Mouse (Mus musculus) heart, adult 8-10 months (tissue): ENCODE measurements around the gene Traf3ip3. TPM values are rescaled to one million over a fixed set of nuclear protein-coding genes. Genes with fewer than 3 reads are reported as not detected.

ENCODE experiments used
- DNase-seq: peaks from one replicate; pipeline ENCODE4 v3.0.0; 2022; ENCODE audit warnings: low spot score
- total RNA-seq, 4 experiments: library from RNA; stranded (reverse); gene quantifications; 2 replicates each; pipeline ENCODE4 v1.2.4; 2022

Gene Traf3ip3
- 1 to 10 TPM in 2 of 4 experiments, under 1 TPM in 2; 0.63 to 1.3 (median 0.96) TPM for total RNA-seq

- no peak for DNase-seq
Observed at GRCm38 (mm10) chr1:193201383-193201778, at the start of gene Traf3ip3. Gene Traf3ip3, minus strand, starts transcription at chr1:193201703.

- no peak for DNase-seq
Observed at GRCm38 (mm10) chr1:193250026-193250425, 48.5 kb upstream of the Traf3ip3 start.

- DNase-seq, result no peak
Observed at GRCm38 (mm10) chr1:193244235-193244634, 42.7 kb upstream of the Traf3ip3 start.

GRCm38 (mm10) chr1:193243571-193244193 is 42.2 kb upstream of the Traf3ip3 start:
- DNase-seq, result no peak

- no peak for DNase-seq
Observed at GRCm38 (mm10) chr1:193242863-193243262, 41.4 kb upstream of the Traf3ip3 start.

GRCm38 (mm10) chr1:193242238-193242637 is 40.7 kb upstream of the Traf3ip3 start:
- DNase-seq, result peak; percentile 84

- no peak for DNase-seq
Observed at GRCm38 (mm10) chr1:193241436-193241835, 39.9 kb upstream of the Traf3ip3 start.

GRCm38 (mm10) chr1:193238426-193238825 is 36.9 kb upstream of the Traf3ip3 start:
- DNase-seq, result no peak

DNA sequence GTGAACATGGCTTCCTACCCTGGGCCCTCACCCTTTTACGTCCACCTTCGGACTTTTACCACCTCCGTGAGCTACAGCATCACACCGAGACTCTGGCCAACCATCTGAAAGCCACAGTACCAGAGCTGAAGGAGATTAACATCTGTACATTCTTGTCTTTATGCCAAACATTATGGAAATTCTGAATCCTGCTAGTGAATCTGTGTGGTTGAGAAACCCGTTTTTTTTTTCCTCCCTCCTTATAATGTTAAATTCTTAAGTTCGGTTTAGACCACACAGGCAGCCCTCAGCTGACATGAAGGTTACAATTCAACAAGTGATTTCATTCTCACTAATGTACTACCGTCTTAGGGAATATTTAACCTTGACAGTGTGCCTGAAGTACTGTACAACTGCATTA is 33.4 kb upstream of the Traf3ip3 start:
- DNase-seq, result no peak

- DNase-seq, result no peak
Observed at GRCm38 (mm10) chr1:193234130-193234645, 32.7 kb upstream of the Traf3ip3 start.

- no peak for DNase-seq
Observed at GRCm38 (mm10) chr1:193232732-193233131, 31.2 kb upstream of the Traf3ip3 start.

DNA sequence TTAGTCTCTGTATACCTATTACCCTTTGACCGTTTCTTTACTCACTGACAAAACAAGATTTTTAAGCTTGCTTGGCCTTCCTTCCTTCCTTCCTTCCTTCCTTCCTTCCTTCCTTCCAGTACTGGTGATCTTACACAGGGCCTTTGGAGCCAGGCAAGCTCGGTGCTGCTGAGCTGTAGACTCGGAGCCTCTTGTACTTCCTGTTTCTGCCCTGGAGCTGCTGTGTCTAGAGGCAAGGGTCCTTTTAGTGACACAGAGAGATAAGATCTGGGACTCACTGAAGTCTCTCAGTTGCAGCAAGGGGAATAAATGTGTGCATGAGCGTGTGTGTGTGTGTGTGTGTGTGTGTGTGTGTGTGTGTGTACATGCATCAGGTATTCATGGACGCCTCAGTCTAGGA is 29.4 kb upstream of the Traf3ip3 start:
- no peak for DNase-seq

- no peak for DNase-seq
Observed at GRCm38 (mm10) chr1:193230531-193230930, 29.0 kb upstream of the Traf3ip3 start.

GRCm38 (mm10) chr1:193229570-193229969 is 28.1 kb upstream of the Traf3ip3 start:
- DNase-seq, result no peak

DNA sequence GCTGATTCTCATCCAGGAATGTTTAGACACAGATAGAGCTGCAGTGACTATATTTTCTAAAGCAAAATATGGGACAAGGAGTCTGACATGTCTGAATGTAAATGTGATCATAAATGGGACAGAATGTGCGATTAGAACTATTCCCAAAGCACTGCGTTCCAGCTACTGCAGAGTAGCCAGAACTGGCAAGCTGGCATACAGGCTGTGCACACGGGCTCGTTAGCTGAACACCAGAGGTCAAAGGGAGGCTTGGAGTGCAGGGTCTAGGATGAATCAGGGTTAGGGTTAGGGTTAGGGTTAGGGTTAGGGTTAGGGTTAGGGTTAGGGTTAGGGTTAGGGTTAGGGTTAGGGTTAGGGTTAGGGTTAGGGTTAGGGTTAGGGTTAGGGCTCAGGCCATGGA is 26.0 kb upstream of the Traf3ip3 start:
- DNase-seq, result no peak

- no peak for DNase-seq
Observed at GRCm38 (mm10) chr1:193226724-193227522, 25.4 kb upstream of the Traf3ip3 start.

DNA sequence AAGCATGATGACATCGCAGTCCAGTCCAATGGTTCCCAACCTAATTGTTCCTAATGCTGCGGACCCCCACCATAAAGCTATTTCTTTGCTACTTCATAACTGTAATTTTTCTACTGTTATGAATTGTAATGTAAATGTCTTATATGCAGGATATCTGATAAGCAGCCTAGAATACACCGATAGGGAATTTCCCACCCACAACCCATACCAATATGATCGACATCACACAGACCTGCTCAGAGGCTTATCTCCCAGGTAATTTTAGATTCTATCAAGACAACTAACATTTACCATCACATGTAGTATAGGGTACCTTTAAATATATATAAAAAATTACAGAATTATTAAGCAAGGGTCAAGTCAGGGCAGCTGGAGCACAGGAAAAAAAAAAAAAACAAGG is 24.6 kb upstream of the Traf3ip3 start:
- DNase-seq, result no peak

- no peak for DNase-seq
Observed at GRCm38 (mm10) chr1:193225531-193225930, 24.0 kb upstream of the Traf3ip3 start.

- no peak for DNase-seq
Observed at GRCm38 (mm10) chr1:193220408-193220807, 18.9 kb upstream of the Traf3ip3 start.

DNA sequence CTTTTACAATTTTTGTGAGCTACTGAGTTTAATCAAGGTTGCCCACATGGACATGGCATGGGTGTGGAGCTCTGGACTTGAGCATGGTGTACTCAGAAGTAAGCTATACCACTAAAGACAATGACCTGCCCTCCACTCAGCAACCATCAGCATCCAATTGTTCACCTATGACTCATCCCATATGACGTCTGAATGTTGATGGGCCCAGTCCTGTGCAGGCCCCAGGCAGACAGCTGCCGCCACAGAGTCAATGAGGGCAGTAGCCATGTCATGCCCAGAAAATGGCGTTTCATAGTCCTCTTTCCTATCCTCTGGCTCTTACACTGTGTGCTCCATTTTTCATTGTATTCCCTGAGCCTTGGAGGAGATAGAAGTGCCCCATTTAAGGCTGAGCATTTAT is 14.5 kb upstream of the Traf3ip3 start:
- DNase-seq, result no peak

DNA sequence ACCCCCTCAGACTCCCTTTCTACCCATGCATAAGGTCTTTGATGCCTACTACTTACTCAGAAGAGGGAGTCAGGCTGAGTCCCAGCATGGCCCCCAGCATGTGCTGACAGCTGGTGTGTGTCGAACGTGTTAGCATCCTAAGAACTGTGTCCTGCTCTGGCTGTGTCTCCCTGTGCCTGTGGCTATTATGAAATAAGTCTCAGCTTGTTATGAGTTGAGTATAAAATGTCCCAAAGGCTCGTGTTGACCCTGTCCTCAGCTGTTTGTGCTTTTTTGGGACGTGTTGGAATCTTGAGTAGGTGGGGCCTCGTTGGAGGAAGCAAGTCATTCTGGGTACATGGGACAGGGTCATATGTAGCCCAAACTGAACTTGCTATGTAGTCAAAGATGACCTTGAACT is 12.6 kb upstream of the Traf3ip3 start:
- DNase-seq, result no peak

GRCm38 (mm10) chr1:193211371-193211770 is 9.9 kb upstream of the Traf3ip3 start:
- no peak for DNase-seq

DNA sequence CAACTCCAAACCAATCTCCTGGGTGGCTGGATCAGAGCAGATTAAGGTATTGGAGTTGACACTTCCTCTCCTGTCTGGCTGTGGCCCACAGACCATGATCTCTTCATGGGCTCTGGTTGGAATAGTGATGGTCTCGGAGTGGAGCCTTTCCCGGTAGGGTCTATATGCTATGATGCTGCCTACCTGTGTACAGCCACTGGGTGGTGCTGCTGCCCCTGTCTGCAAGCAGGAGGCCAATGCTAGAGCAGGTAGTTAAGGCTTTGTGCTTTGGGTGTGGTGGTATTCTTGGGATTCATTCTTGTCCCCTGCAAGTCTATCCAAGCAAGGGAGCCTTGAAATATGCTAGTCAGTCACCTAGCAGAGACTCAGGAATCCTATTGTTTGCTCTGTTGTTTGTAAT is 6.7 kb upstream of the Traf3ip3 start:
- DNase-seq, result no peak
